Mouse (Mus musculus) skeletal muscle tissue, adult 2 months (tissue): ENCODE measurements at regions not wholly inside any gene's neighbourhood (a gene's known extent, or its start where the extent isn't known, plus 50 kb on each side); places are given as distances from the start of the nearest gene placed in this dataset.
A peak's percentile ranks its signal among the peaks of the same experiment; 100 is the strongest.

ENCODE experiments used
- DNase-seq: peaks from one replicate; pipeline ENCODE4 v3.0.0-alpha.2; 2012; ENCODE audit warnings: low read depth, low spot score

DNA sequence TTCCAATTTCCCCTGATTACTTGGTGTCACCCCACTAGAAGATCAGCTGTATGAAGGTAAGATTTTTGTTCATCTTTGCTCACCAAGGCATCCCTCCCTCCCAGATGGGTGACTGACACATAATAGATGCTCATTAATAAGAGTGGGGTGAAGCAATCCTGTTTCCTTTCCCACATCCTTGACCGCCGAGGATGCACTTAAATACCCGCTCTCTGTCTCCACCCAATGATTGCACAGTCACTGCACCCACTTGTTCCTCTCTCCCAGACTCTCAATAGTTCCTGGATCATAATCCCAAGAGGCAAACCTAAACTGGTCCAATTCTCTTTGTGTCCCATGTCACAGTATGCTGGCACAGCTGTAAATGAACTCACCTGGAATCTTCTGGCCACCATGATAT is 86.4 kb upstream of the Ccn6 start:
- DNase-seq = no peak

DNA sequence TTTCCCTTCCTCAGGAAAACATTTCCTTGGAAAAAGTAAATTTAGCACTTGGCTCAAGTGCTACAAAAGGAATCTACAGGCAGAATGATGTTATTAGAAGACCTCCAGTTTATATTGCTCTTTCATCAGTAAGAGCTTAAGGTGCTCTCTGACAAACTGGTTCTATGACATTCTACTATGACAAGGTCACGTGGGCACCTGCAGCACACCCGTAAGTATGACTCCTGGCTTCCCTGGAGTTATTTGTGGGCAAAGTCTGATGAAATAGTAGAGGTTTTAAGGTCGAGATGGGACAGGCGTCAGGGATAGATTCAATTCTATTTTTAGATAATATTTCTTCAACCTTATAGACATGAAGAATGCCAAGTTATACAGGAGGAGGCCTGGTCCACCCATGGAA is 84.9 kb upstream of the Ccn6 start:
- no peak for DNase-seq

DNA sequence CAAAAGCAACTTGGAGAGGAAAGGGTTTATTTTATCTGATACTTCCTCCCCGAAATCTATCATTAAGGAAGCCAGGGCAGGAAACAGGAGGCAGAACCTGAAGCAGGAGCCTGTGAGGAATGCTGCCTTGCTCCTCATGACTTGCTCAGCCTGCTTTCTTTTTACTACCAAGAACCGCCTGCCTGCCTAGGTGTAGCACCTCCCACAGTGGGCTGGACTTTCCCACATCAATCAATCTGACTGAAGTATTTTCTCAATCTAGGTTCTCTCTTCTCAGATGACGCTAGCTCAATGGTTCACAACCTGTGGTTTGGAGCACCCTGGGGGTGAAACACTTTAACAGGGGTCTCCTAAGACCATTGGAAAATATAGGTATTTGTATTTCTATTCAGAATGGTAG is 83.4 kb upstream of the Ccn6 start:
- no peak for DNase-seq

DNA sequence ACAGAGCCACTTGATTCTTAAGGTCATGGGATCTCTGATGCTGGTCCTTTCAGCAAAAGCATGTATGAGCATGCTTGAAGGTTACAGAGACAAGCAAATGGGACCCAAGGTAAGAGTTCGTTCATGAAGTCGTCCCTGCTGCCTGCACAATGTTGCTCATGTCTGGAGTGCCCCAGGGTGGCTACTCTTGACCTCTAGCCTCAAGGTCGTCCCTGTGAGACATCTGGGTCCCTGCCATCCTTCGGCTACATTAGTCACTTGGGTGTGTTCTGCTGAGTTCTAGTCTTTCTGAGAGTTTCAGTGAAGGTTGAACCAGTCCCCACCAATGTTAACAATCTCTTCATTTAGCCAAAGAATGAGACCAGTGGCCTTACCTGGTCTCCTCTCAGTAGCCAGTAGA is 81.5 kb upstream of the Ccn6 start:
- no peak for DNase-seq

DNA sequence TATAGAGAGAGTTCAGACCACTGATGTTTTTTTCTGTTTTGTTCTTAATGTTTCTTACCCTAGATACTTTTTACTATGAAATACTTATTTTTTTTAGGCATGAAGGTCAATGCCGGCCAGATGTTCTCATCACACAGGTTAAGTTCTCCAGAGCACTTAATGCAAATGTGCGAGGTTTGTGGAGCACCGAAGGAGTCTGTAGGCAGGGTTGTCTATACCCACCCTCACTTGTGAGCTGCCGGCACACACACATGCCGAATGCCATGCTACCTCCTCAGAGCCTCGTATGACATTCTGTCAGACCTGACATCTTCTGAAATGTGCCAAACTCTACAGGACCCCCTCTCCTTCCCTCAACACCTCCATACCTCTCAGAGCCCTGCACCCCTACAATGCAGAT is 80.5 kb upstream of the Ccn6 start:
- no peak for DNase-seq

DNA sequence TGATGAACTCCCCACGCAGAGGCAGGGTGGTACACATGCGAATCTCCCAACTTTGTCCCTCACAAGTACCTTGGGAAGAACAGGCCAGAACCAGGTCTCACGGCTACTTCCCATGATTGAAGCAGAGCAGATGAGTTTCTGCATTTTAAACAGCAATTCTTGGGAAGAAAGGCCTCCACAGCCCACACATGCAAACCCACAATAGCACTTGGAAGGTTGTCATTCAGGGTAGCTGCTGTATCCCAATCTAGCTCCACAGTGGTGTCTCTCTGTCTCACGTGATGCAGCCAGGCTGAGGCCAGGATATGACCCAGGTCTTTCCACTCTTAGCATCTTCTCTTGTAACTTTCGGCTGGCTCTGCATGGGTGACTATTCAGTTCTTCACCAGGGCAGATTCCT is 78.8 kb upstream of the Ccn6 start:
- no peak for DNase-seq

DNA sequence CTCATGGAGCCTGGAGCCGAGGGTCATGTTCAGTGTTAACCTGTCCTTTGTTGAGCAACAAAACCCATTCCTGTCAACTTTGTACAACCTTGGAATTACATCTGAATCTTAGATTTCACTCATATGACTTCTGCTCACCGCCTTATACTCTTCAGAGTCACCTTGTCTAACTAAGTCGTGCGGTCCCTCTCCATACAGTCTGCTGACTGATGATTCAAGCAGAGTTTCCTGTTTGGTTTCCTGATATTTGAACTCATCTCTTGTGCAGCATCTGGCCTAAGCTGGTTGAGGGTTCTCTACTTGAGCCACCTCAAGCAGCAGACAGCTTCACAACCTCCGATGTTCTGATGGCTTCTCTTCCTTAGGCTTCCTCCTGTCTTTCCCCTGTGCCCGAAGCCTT is 78.3 kb upstream of the Ccn6 start:
- no peak for DNase-seq

DNA sequence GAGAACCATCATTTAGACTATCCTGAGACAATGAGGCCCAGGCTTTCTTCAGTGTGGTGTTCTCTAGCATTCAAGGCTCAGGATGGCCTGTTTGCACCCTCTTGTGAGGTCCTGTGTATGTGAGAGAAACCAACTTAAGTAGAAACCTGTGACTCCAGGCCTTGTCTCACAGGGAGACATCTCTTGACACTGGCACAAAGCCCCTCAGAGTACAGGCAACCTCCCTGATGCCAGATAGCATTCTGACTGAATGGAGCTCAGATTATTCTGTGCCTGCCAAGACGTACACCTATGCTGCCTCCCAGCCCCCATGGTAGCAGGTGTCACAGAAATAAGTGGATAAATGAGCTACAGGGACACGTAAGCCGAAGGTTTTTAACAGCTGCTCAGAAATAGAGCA is 77.9 kb upstream of the Ccn6 start:
- no peak for DNase-seq

DNA sequence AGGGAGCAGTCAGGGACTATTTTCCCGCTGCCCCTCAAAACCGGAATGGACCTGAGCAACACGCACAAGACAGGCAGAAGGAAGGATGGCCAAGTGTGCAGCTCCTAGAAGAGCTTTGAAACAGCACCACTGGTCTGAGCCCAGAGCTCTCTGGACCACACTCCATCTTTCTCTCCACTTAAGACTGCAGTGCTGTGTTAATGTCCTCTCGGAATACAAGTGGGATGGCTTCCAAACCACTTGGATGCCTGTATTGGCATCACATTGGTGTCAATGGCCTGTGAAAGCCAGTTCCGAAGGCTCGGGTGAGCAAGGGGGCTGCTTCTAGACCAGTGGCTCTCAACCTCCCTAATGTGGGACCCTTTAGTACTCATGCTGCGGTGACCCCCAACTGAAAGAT is 77.4 kb upstream of the Ccn6 start:
- no peak for DNase-seq

DNA sequence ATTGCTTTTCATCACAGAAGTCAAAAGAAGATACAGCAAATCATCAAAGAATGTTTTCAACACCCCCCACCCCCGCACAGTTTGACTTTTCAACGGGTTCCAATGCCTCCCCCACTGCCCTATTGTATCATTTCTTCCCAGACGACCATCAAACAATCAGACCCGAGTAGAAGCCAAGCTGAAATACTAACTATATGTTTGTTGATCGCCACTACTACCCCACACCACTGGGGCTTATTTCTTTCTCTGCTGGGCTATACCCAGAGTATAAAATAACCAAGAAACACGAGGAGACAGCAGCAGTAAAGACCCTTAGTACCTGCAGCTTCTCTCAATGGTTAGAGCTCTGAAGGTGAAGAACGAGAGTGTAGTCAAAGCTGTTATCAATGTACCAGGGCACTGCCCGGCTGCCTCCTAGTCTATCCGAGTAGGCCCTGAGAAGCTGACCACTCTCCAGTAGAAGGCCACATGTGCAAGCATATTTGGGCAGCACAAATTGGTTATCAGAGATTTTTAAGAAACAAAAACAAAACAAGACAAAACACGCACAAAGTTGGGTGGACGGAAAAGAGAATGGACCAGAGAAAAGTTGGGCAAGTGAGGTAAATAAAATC is 76.7 kb upstream of the Ccn6 start:
- DNase-seq = no peak

DNA sequence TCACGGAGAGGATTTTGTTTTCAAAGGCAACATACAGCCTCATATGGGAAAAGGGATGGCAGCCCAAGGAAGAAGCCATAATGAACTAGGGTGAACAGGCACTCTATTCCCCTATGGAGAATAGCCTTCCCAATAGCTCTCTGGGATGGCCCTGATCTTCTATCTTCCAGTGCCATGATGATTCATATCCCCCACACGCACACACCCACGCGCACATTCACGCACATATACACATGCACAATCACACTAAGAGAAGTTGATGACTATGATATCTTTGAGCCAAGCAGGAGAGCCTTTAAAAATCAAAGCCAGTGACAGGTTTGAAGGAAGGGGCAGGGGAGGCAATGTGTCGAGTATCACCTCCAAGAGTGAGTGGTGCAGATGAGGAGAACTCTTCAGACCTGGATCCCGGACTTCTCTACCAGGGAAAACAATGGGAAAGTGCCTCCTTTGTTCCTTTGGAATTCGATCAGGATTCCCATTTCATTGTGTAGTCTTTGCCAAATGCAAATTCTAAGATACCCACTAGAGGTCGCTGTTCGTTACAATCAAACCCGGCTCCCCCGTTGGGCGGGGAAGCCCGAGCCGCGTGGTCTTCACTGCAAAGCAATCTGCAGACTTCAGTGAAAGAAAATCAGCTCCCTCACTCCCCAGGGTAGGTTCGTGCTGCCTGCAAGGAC is 76.0 kb upstream of the Ccn6 start:
- peak; percentile 76 for DNase-seq

DNA sequence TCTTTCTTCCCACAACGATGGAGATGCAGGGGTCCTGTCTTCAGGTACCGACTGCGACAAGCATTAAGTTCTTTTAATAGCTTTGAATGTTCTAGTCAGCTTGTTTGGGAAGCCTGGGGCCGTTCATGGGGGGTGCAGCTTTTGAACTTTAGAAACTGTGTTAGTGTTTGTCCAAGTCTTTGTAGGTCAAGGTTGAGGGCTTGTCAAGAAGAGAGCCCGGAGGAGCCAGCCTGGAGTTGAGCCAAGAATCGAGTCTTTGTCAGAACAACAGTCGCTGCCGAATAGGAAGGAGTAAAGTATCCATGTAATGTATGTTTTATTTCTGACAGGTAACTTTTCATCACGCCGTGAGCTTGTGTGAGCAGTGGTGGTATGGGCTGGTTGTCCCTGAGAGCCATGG is 75.0 kb upstream of the Ccn6 start:
- DNase-seq = no peak

DNA sequence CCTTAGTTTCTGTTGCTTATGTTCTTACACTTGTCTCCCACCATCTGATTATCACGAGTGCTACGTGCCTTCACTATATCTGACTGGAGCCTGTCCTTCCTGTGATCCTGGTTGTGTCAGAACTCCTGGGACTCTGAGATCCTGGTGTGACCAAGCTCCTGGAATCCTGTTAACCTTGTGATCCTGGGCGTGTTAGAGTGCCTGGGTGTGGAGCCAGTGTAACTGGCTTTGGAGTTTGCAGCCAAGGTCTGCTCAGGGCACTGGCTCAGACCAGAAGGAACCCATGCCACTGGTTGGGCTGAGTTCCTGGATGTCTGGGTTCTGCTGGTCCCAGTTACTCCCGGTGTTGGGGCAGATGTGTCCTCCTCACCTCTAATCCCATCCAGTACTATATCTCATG is 74.0 kb upstream of the Ccn6 start:
- DNase-seq = no peak

DNA sequence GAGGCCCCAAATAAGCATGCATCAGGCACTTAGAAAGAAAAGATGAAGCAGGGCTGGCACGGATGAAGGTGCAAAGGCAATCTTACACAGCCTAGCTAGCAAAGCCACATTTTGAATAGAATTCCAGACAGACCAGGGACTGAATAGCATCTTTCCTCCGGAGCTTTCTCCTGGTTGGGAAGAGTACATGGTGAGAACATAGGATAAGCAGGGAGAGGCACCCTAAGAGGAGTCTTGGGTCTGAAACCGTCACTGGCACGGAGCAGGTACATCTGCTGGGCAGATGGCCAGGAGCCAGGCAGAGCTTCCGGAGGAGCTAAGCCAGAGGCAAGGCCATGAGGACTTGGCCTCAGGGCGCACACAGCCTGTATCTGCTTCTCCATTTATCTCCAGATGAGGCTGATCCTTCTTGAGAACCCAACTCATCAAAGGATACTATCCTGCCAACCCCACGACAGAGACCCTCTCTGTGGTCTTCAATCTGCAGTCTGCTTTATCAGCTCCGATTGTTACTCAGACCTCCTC is 70.4 kb upstream of the Ccn6 start:
- DNase-seq = no peak

DNA sequence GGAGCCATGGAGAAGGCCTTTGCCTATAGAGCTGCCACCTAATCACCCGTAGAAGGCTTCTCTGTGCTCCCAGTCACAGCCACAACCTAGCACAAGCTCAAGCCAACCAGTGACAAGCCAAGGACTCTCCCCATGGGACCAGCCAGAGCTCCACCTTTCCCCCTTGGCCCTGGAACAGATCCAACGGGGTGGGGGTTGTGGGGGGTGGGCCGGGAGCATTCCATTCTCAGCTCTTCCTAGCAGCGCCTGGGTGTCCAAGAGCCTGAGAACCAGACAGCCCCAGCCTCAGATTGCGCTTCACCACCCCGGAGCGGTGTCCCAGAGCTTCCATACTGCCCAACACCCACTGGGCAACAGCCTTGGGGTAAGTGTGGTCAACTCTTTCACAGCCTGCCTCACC is 69.6 kb upstream of the Ccn6 start:
- no peak for DNase-seq

DNA sequence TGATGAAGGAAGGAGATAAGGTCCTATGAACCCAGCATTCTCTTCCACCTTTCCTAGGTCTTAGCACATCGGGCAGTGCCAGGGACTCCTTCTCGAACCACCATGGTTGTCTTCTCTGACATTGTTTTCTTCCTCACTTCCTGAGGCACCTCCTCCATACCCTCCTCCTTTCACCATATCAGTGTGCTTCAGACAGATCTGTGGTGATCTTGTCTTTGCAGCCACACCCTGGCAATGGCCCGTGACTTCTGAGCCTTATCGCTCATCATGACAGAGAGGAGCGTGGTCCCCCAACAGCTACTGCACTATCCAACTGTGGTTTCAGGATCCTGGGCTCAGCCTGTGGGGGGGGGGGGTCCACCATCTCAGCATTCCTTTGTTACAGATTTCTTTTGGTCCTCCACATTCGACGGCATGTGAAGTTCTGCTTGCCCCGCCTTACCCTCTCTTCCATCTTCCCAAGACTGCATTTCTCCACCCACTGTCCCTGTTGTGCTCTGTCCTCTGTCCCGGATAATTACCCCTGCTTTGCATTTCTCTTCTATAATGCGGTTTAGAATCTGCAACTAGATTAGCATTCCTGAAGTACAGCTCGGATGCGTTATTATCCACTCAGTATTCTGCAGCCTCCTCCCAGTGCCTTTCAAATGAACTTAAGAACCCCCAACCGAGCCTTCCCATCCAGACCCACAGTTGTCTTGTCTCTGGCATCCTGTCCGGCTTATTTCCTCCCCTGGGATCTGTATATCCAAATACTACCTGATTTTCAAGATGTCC is 67.2 kb upstream of the Ccn6 start:
- DNase-seq = no peak

DNA sequence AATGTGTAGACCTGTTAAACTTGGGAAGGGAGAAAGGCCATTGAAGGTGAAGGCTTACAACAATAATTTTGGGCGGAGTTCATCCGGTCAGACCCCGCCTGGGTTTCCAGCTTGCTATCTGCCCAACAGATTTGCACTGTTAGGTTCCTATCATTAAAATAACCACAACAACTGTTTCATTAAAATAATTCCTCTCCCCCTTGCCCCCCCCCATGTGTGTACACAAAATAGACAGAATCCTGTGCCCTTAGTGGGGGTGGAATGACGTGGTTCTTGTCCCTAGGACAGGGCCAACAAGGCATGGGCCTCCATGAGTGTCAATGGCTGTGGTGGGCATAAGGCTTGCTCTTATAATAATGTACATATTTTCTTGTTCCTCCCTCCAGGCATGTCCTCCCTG is 65.6 kb upstream of the Ccn6 start:
- no peak for DNase-seq

DNA sequence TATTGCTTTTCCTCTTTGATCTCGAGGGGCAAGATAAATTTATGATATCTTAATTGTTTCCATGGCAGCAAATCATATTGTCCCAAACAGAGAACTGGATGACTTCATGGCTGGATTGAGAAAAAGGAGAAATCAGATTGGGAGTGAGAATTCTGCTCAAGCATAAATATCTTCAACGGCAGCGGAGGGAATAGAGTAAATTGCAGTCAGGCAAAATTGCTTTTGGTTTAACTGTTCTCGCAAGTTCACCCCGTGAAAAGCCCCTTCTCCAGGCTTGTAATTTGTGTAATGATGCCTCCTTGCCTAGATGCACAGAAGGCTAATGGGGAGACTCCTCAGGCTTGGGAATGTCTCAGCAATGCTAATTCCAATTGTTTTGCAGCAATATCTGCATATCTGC is 64.4 kb upstream of the Ccn6 start:
- DNase-seq = no peak

DNA sequence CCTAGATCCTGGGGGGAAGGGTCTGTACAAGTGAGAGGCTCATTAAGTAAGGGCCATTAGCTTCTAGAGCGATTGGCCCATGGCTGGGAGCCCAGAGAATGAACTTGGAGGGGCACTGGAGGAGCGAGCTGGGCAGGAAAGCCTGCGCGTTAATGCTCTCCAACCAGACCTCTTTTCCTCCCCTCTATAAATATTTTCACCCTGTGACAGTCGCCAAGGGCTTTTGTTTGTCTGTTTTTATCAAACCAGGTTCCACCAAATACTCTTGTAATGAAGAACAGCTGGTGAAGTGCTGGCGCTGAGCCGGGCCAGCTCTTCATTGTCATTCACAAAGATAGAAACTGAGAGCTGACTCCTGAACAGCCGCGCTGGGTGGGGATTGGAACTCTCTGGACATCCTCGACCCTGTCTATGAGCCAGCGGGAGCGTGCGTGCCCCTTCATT is 63.9 kb upstream of the Ccn6 start:
- DNase-seq = peak; percentile 81

DNA sequence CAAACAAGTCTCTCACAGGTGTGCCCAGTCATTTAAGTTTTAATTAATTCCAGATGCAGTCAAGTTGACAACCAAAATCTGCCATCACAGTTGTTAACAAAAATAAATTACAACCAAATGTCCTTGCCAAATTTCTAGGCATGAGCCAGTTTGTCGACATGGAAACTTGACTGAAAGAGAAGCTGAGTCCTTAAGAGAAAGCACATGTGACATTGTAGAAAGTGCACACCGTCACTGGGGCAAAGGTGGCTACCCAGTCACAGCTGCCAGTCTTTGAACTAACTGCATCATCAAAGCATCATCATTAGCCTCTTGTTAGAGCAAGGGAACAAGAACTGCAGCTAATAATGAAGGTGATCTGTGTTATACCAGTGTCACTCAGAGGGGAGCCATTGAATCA is 62.9 kb upstream of the Ccn6 start:
- no peak for DNase-seq

DNA sequence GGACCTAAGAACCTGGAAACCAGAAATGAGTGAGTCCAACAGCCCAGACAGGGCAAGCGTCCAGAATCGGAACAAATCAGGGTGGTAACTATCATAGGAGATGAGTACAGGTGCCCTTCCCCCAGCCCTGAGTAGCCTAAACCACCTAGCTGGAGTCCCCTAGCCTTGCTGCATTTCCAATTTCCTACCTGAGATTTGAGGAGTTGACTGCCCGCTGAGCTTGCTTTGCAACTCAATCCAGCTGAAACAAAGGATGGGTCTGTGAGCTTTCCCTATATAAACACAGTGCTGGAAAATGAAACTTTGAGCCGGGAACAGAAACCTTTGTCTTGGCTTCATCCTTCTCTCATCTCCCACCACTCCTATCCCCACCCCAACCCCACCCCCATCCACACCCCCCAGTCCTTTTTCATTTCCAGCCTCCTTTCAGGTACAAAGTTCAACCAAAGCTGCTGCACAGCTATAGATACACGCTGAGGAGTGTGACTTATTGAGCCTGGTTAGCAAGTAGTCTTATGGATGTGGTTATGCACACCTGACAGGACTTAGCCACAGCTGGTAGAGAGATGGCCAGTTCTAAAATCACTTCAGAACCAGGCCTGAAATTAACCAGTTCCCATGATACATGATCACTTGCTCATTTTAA is 61.0 kb upstream of the Ccn6 start:
- no peak for DNase-seq

DNA sequence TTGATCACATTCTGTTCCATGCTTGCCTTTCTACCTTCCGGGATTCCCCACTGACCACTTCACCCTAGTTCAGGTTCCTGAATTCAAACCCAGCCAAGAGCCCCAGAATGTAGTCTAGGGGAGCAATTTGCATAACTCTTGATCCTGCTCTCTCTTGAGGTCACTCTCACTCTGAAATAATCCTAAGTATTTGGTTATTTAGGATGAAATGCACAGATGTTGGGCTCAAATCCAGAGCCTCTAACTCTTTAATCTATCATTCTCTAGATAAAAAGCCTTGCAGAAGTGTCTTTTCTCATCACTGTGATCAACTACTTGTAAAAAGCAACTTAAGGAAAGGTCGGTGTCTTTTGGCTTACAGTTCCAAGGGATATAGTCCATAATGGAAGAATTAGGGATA is 57.4 kb upstream of the Ccn6 start:
- DNase-seq = no peak
